Mouse (Mus musculus): ENCODE measurements at regions not wholly inside any gene's neighbourhood (a gene's known extent, or its start where the extent isn't known, plus 50 kb on each side); places are given as distances from the start of the nearest gene placed in this dataset.
"Not testable (repeated sequence)": the region's sequence is repeated elsewhere in the genome, so short reads cannot be mapped to it uniquely, and the experiment has no call there.

- DNase-seq (ENCODE audit: low spot score): not testable (repeated sequence)
These were observed 62.0 kb upstream of the Adgrl2 start for GRCm38 (mm10) chr3:149052295-149052902.

- DNase-seq (ENCODE audit: low spot score): no peak
These were observed 55.0 kb upstream of the Adgrl2 start for GRCm38 (mm10) chr3:149045343-149045742.

GRCm38 (mm10) chr3:149043901-149044300 is 53.5 kb upstream of the Adgrl2 start:
- DNase-seq (ENCODE audit: low spot score): no peak

GRCm38 (mm10) chr3:149042527-149042926 is 52.2 kb upstream of the Adgrl2 start:
- no peak for DNase-seq (ENCODE audit: low spot score)

GRCm38 (mm10) chr3:149041188-149041587 is 50.8 kb upstream of the Adgrl2 start:
- DNase-seq (ENCODE audit: low spot score): no peak

Measured in testis, postnatal 10 days (tissue).